Mouse (Mus musculus) E14TG2a.4 (cell line): Measurements from ENCODE around the gene Ddx10.

ENCODE experiments used
- CTCF ChIP-seq: conservative IDR thresholded peaks from 2 replicates; pipeline ENCODE4 v1.5.1; 2014; ENCODE audit warnings: low read length
- NANOG ChIP-seq: IDR thresholded peaks from 2 replicates; pipeline ENCODE4 v1.6.1; 2014; ENCODE audit warnings: borderline replicate concordance, low read length, mixed read lengths
- POU5F1 ChIP-seq: IDR thresholded peaks from 2 replicates; pipeline ENCODE4 v1.6.1; 2014; ENCODE audit warnings: low read length, borderline replicate concordance

DNA sequence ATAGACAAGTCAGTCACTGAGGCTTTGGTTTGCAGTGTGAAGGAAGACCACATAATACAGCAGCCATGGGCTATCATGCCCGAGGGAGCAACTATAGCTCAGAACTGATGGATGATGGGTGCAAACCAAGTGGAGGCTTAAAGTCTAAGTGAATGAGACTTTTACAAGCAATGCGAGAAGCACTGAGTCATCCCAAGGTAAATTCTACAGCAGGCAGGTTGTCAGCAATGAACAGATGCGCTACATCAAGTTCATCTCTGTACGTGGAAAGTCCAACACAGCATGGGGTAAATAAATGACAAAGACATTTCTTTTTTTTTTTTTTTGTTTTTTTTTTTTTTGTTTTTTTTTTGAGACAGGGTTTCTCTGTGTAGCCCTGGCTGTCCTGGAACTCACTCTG is 24.9 kb upstream of the Ddx10 start:
- no peak for TF ChIP-seq CTCF
- TF ChIP-seq NANOG, result no peak
- TF ChIP-seq POU5F1, result no peak
